Mouse (Mus musculus) limb, embryonic 12.5 days (tissue): ENCODE results near the gene Hrk. TPM values are rescaled to one million over a fixed set of nuclear protein-coding genes. Genes with fewer than 3 reads are reported as not detected.

ENCODE experiments used
- ATAC-seq: fragments of 200-750 bp; cut with Nextera tagmentation; 2 replicates; pipeline ENCODE4 v1.8.0; 2017; ENCODE audit warnings: low read depth, moderate TSS enrichment; ENCODE audit not compliant: insufficient number of reproducible peaks, insufficient read depth, low FRiP score, low TSS enrichment
- H3K27ac ChIP-seq: fragments of 300-500 bp; sonication (generic); 2 replicates; pipeline ENCODE4 v1.5.1; 2016; ENCODE audit warnings: mild to moderate bottlenecking, moderate library complexity
- H3K27me3 ChIP-seq: fragments of 300-500 bp; sonication (generic); 2 replicates; pipeline ENCODE4 v1.6.1; 2016; ENCODE audit warnings: mild to moderate bottlenecking, moderate library complexity
- H3K36me3 ChIP-seq: fragments of 300-500 bp; sonication (generic); 2 replicates; pipeline ENCODE4 v1.6.1; 2016; ENCODE audit warnings: mild to moderate bottlenecking, moderate library complexity
- H3K4me1 ChIP-seq: fragments of 300-500 bp; sonication (generic); replicated peaks from 2 replicates; pipeline ENCODE4 v1.6.1; 2016
- H3K4me2 ChIP-seq: fragments of 300-500 bp; sonication (generic); 2 replicates; pipeline ENCODE4 v1.6.1; 2016; ENCODE audit warnings: mild to moderate bottlenecking, moderate library complexity
- H3K4me3 ChIP-seq: fragments of 300-500 bp; sonication (generic); replicated peaks from 2 replicates; pipeline ENCODE4 v1.5.1; 2016; ENCODE audit warnings: mild to moderate bottlenecking
- H3K9ac ChIP-seq: fragments of 300-500 bp; sonication (generic); replicated peaks from 2 replicates; pipeline ENCODE4 v1.6.1; 2016; ENCODE audit warnings: mild to moderate bottlenecking, moderate library complexity
- H3K9me3 ChIP-seq: fragments of 300-500 bp; sonication (generic); 2 replicates; pipeline ENCODE4 v1.6.1; 2016; ENCODE audit warnings: mild to moderate bottlenecking, moderate library complexity
- WGBS: fragments of 180-500 bp; shearing (Covaris S2); methylation state at CpG from one replicate; pipeline ENCODE4 v1.1.7; 2016; 5-methylcytosine and 5-hydroxymethylcytosine counted together
- polyA plus RNA-seq: library from polyadenylated mRNA; unstranded; fragments of >200 nt; fragmentation: Nextera tagmentation; extraction: Ambion mirVana; gene quantifications from 2 replicates; pipeline ENCODE4 v1.2.1, GENCODE M21; 2016

The Hrk gene
- polyA plus RNA-seq = 0.13 TPM in 2 replicates

GRCm38 (mm10) chr5:118164581-118164980 lies at the start of gene Hrk:
Gene Hrk (plus strand): TSS chr5:118164648.
- no peaks in the 10 kb centered on the region for H3K9me3 ChIP-seq
- 69% methylated on average over 12 of the region's 12 CpGs for WGBS
- H3K27me3 ChIP-seq = peaks cover 96% of the 10 kb centered on the region
- no peak within 1 kb of the TSS for H3K4me3 ChIP-seq
- H3K4me1 ChIP-seq = peaks cover 6% of the 10 kb centered on the region
- H3K4me2 ChIP-seq = no peak within 1 kb of the TSS
- H3K27ac ChIP-seq = no peak within 1 kb of the TSS
- H3K36me3 ChIP-seq = no peaks in the 10 kb centered on the region
- no peak within 1 kb of the TSS for H3K9ac ChIP-seq
- no peak for ATAC-seq

- no peaks in the 10 kb centered on the region for H3K27me3 ChIP-seq
- peaks cover 55% of the 10 kb centered on the region for H3K36me3 ChIP-seq
- no peaks in the 10 kb centered on the region for H3K9me3 ChIP-seq
- H3K9ac ChIP-seq = no peak overlapping the region
- 87% methylated on average over 3 of the region's 3 CpGs for WGBS
- ATAC-seq = no peak
- H3K27ac ChIP-seq = 0 out of 2 replicates have a peak overlapping the region, but pooled peaks have one; percentile 46
- no peak overlapping the region for H3K4me2 ChIP-seq
- no peak overlapping the region for H3K4me3 ChIP-seq
- peaks cover 27% of the 10 kb centered on the region for H3K4me1 ChIP-seq
Observed at GRCm38 (mm10) chr5:118118351-118118750, 46.1 kb upstream of the Hrk start.

GRCm38 (mm10) chr5:118118922-118119321 lies 45.5 kb upstream of the Hrk start:
- 88% methylated on average over 5 of the region's 5 CpGs for WGBS
- peaks cover 55% of the 10 kb centered on the region for H3K36me3 ChIP-seq
- ATAC-seq = no peak
- H3K4me3 ChIP-seq = no peak overlapping the region
- H3K9me3 ChIP-seq = no peaks in the 10 kb centered on the region
- H3K4me2 ChIP-seq = no peak overlapping the region
- peaks cover 31% of the 10 kb centered on the region for H3K4me1 ChIP-seq
- H3K27me3 ChIP-seq = no peaks in the 10 kb centered on the region
- H3K27ac ChIP-seq = peak overlapping the region; percentile 46; the same call in 1 of the 2 replicates
- no peak overlapping the region for H3K9ac ChIP-seq

GRCm38 (mm10) chr5:118120670-118121069 lies 43.8 kb upstream of the Hrk start:
- Histone ChIP-seq H3K36me3 (peaks cover 60% of the 10 kb centered on the region), H3K27me3 (no peaks in the 10 kb centered on the region), H3K4me2 (no peak overlapping the region), H3K27ac (no peak overlapping the region), H3K9ac (no peak overlapping the region; the same call in 1 of the 2 replicates), H3K9me3 (no peaks in the 10 kb centered on the region), H3K4me1 (peaks cover 31% of the 10 kb centered on the region), H3K4me3 (no peak overlapping the region)
- WGBS = 52% methylated on average over 2 of the region's 2 CpGs
- no peak for ATAC-seq

DNA sequence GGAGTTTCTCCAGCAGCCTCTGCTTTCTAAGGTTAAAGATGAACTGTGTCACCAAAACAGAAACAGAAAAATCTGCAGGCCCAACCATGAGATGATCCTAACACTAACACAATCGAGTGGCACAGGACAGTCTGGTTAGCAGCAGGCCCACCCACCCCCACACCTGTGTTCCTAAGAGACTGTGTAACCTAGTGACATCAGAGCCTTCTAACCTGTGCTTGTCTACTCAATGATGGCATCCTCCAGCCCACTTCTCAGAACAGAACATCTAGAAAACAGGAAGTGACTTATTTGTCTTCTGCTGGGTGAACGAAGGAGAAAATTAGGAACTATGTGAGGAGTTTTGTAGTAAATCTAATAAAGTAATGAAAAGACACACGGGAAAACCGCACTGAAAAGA lies 42.5 kb upstream of the Hrk start:
- peaks cover 69% of the 10 kb centered on the region for H3K36me3 ChIP-seq
- ATAC-seq = no peak
- H3K27ac ChIP-seq = no peak overlapping the region
- H3K9ac ChIP-seq = no peak overlapping the region
- no peaks in the 10 kb centered on the region for H3K9me3 ChIP-seq
- H3K4me1 ChIP-seq = peaks cover 31% of the 10 kb centered on the region
- no peak overlapping the region for H3K4me3 ChIP-seq
- 88% methylated on average over 4 of the region's 4 CpGs for WGBS
- no peak overlapping the region for H3K4me2 ChIP-seq
- no peaks in the 10 kb centered on the region for H3K27me3 ChIP-seq

- Histone ChIP-seq H3K4me3 (no peak overlapping the region), H3K4me2 (no peak overlapping the region), H3K9me3 (no peaks in the 10 kb centered on the region), H3K36me3 (peaks cover 70% of the 10 kb centered on the region), H3K4me1 (peaks cover 31% of the 10 kb centered on the region), H3K9ac (no peak overlapping the region), H3K27me3 (no peaks in the 10 kb centered on the region), H3K27ac (no peak overlapping the region)
- no peak for ATAC-seq
- WGBS = 61% methylated on average over 10 of the region's 10 CpGs
Observed at GRCm38 (mm10) chr5:118123096-118123495, 41.4 kb upstream of the Hrk start.

GRCm38 (mm10) chr5:118126671-118127070 lies 37.8 kb upstream of the Hrk start:
- H3K27me3 ChIP-seq = no peaks in the 10 kb centered on the region
- H3K9me3 ChIP-seq = no peaks in the 10 kb centered on the region
- 89% methylated on average over 4 of the region's 4 CpGs for WGBS
- no peak overlapping the region for H3K27ac ChIP-seq
- ATAC-seq = no peak
- H3K4me2 ChIP-seq = no peak overlapping the region
- no peak overlapping the region for H3K4me3 ChIP-seq
- H3K36me3 ChIP-seq = peaks cover 78% of the 10 kb centered on the region
- peaks cover 6% of the 10 kb centered on the region; the same call in 1 of the 2 replicates for H3K4me1 ChIP-seq
- no peak overlapping the region for H3K9ac ChIP-seq

DNA sequence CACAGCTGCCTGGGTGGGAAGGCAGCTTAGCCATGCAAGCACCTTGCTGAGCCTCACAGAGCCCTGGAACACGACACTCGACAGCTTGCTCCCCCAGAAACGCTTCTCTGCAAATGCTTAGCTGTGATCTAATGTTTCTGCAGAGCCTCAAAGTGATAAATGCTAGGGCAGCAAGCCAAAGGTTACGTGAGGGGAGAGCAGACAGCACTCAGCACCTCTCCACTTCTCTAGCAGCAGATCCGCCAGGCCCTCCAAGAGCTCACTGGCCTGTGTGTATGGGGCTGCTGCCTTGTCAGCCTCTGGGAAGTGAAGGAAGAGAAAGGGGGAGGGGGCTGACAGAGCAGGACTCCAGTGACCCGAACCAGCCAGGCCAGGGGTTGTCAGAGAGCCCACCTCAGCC lies 36.2 kb upstream of the Hrk start:
- no peak overlapping the region for H3K4me3 ChIP-seq
- no peak overlapping the region for H3K4me2 ChIP-seq
- no peaks in the 10 kb centered on the region for H3K27me3 ChIP-seq
- H3K36me3 ChIP-seq = peaks cover 80% of the 10 kb centered on the region
- ATAC-seq = no peak
- H3K4me1 ChIP-seq = peaks cover 6% of the 10 kb centered on the region; the same call in 1 of the 2 replicates
- H3K9me3 ChIP-seq = no peaks in the 10 kb centered on the region
- WGBS = 74% methylated on average over 6 of the region's 6 CpGs
- H3K27ac ChIP-seq = no peak overlapping the region
- no peak overlapping the region for H3K9ac ChIP-seq

DNA sequence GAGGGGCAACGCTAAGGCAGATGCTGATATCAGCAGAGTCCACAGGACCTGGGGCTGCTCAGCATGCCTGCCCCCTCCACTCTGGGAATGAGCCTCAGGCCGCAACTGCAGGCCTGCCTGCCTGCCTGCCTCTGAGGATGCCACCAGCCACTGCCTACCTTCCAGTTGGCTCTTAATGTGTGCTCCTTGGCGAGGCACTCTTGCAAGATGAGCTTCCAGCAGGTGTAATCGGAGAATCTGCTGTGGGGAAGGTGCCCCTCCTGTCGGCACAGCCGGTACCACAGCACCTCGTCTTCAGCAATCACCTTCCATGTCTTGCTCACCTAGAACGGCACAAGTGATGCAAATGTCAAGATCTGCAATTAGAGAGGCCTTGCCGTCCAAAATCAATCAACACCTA lies 35.8 kb upstream of the Hrk start:
- H3K27me3 ChIP-seq = no peaks in the 10 kb centered on the region
- no peak overlapping the region for H3K9ac ChIP-seq
- H3K4me1 ChIP-seq = peaks cover 2% of the 10 kb centered on the region; the same call in 1 of the 2 replicates
- H3K36me3 ChIP-seq = peaks cover 78% of the 10 kb centered on the region
- no peak overlapping the region for H3K4me2 ChIP-seq
- no peaks in the 10 kb centered on the region for H3K9me3 ChIP-seq
- no peak overlapping the region for H3K27ac ChIP-seq
- ATAC-seq = no peak
- H3K4me3 ChIP-seq = no peak overlapping the region
- WGBS = 78% methylated on average over 9 of the region's 9 CpGs

DNA sequence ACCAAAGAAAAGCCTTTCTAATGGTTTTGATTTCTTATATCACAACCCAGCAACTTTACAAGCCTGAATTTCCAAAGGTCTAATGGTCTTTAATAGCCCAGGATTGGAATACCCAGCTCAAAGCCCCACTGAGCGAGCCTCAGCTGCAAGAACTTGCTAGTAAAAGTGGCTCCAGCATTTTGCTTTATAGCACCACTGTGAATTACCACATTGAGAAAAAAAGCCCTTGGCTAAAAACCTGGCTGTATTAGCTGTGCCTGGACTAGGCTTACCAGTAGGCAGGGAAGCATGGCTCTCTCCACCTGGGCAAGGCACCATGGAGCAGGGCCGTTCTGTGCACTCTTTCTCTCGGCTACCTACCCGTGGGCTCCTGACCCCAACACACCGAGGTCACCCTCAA lies 28.1 kb upstream of the Hrk start:
- Histone ChIP-seq H3K36me3 (peaks cover 56% of the 10 kb centered on the region), H3K9ac (0 out of 2 replicates have a peak overlapping the region, but pooled peaks have one; percentile 23), H3K9me3 (no peaks in the 10 kb centered on the region), H3K4me1 (peaks cover 31% of the 10 kb centered on the region), H3K27me3 (no peaks in the 10 kb centered on the region), H3K4me3 (no peak overlapping the region), H3K27ac (peak overlapping the region; percentile 89), H3K4me2 (peak overlapping the region; percentile 3; the same call in 1 of the 2 replicates)
- ATAC-seq = peak; percentile 81
- WGBS = 54% methylated on average over 5 of the region's 5 CpGs

DNA sequence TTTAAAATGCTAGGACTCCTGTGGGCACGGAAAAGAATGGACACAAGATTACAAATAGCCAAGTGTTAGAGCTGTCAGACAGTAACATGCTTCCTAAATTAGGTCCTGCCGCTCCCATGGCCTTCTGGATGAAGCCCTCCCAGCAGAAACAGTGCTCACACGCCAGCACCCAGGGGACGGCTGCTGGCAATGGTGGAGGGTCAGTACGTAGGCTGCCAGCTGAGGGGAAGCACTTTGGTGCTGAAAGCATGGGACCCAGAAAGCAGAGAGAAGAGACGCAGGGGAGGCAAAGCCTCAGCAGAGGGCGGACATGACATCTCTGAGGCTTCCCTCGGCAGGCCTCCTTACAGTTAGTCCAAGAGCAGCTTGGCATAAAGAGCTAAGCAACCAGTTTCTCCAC lies 24.8 kb upstream of the Hrk start:
- Histone ChIP-seq H3K4me1 (peaks cover 31% of the 10 kb centered on the region), H3K4me3 (no peak overlapping the region), H3K27ac (no peak overlapping the region), H3K4me2 (no peak overlapping the region), H3K9me3 (no peaks in the 10 kb centered on the region), H3K27me3 (no peaks in the 10 kb centered on the region), H3K36me3 (peaks cover 66% of the 10 kb centered on the region), H3K9ac (no peak overlapping the region)
- WGBS = 88% methylated on average over 8 of the region's 8 CpGs
- ATAC-seq = no peak

GRCm38 (mm10) chr5:118142471-118142870 lies 22.0 kb upstream of the Hrk start:
- H3K4me1 ChIP-seq = peaks cover 8% of the 10 kb centered on the region
- no peak overlapping the region for H3K4me2 ChIP-seq
- no peak overlapping the region for H3K27ac ChIP-seq
- H3K4me3 ChIP-seq = no peak overlapping the region
- 80% methylated on average over 8 of the region's 8 CpGs for WGBS
- H3K27me3 ChIP-seq = no peaks in the 10 kb centered on the region
- H3K9ac ChIP-seq = no peak overlapping the region
- no peak for ATAC-seq
- H3K9me3 ChIP-seq = no peaks in the 10 kb centered on the region
- H3K36me3 ChIP-seq = peaks cover 80% of the 10 kb centered on the region
